Mouse (Mus musculus) bone marrow macrophage, adult 2 months (primary cell): ENCODE data around the gene Kdsr.

Source experiments
- CTCF ChIP-seq: IDR thresholded peaks from 2 replicates; pipeline ENCODE4 v1.5.1; 2012; ENCODE audit warnings: low read depth, mild to moderate bottlenecking, low read length, moderate library complexity
- POLR2A ChIP-seq: IDR thresholded peaks from 2 replicates; pipeline ENCODE4 v1.6.1; 2012; ENCODE audit warnings: mild to moderate bottlenecking, low read depth, low read length, borderline replicate concordance

GRCm38 (mm10) chr1:106713621-106714529, 45.7 kb downstream of the Kdsr start, which contains the start of gene Bcl2:
- TF ChIP-seq POLR2A: no peak
- no peak for TF ChIP-seq CTCF
